Mouse (Mus musculus) liver, embryonic 14.5 days (tissue): ENCODE results near the gene Ankib1.

Experiments used
- CTCF ChIP-seq: IDR thresholded peaks from 2 replicates; pipeline ENCODE4 v1.5.1; 2016; ENCODE audit warnings: antibody characterized with exemption, low read depth, control low read depth
- EP300 ChIP-seq: IDR thresholded peaks from 2 replicates; pipeline ENCODE4 v1.6.1; 2016; ENCODE audit warnings: antibody characterized with exemption, low read depth

DNA sequence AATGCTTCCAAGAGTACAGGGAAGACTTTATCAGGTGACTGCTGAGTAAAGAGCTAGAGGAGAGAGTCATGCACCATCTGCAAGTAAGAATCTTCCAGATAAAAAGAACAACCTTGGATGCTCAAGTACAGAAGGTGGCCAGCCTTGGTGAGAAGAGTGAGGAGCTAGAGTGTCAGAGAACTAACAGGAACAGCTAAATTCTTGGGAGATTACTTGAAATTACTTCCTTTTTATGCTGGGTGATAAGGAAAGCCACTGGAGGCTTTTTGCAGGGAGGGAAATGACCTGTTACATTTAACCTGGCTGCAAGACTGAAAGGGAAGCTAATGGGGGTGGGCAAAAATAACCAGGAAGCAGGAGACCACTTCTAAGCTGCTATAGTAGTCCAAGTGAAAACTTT is 11.7 kb downstream of the Ankib1 start:
- TF ChIP-seq CTCF (no peak), EP300 (no peak)
